Mouse (Mus musculus) retina, postnatal 7 days (tissue): ENCODE measurements around the gene Gm42878.
A peak's percentile ranks its signal among the peaks of the same experiment; 100 is the strongest.

Experiments used
- DNase-seq: peaks from one replicate; pipeline ENCODE4 v3.0.0-alpha.2; 2012; ENCODE audit warnings: low read depth, low spot score

Gm42878 gene

DNA sequence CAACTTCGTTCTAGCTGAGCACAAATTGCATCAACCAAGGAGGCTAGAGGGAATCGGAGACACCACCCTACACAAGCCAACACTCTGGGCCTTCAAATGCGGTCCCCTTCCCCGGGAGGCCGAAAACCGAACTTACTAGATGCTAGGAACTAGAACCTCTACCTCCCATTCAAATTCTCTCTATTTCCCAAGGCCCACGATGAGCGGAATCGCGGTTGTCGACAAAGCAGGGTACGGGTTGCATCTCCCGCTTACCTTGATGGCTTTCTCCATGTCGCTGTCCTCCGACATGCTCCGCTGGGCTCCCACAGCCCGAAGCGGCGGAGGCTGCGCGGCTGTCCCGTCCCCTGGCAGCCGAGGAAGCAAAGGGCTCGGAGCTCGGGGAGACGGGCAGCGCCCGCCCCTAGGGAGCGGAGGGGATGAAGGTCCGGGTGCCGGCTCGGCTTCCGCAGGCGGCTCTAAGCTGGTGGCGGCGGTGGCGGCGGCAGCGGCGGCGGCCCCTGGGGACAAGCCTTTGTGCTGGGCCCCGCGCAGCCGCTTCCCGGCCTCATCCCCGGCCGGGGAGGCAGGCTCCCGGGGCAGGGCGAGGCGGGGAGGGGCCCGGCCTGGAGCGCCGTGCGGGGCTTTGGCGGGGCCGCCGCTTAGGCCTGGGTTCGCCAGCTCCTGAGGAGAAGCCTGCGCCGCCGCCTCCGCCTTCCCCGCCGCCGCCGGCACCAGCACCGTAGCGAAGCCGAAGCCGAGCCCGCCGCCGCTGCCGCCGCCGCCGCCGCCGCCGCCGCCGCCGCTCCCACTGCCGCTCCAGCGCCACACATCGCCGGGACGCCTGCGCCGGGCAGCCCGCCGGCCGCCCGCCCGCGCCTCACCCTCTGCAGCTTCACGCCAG lies at the start of gene Gm42878, which contains the start of gene Adam1a:
Gm42878 (minus strand) TSS at position 573 of the 883 bp plus-strand sequence.
Adam1a (minus strand) TSS at position 573 of the 883 bp plus-strand sequence.
- peak; percentile 38 for DNase-seq

DNA sequence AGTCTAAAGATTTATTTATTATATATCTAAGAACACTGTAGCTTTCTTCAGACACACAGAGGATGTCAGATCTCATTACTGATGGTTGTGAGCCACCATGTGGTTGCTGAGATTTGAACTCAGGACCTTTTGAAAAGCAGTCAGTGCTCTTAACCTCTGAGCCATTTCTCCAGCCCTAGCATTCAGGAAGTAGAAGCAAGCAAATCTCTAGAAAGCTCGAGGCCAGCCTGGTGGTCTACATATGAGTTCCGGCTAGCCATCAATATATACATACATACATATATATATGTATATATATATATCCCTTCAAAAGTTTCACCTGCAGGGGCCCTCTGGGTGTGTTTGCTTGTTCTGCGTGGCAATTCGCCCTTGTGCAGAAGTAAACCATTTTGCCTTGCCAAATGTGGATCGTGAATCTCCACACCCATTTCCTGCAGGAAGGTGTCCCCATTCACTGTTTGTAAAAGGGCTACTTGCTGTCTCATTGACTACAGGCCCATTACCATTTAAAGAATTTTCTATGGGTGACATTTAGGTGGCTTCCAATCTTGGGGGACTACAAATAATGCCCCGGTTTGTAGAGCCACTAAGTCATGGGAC lies 49.5 kb upstream of the Gm42878 start:
- DNase-seq: no peak

DNA sequence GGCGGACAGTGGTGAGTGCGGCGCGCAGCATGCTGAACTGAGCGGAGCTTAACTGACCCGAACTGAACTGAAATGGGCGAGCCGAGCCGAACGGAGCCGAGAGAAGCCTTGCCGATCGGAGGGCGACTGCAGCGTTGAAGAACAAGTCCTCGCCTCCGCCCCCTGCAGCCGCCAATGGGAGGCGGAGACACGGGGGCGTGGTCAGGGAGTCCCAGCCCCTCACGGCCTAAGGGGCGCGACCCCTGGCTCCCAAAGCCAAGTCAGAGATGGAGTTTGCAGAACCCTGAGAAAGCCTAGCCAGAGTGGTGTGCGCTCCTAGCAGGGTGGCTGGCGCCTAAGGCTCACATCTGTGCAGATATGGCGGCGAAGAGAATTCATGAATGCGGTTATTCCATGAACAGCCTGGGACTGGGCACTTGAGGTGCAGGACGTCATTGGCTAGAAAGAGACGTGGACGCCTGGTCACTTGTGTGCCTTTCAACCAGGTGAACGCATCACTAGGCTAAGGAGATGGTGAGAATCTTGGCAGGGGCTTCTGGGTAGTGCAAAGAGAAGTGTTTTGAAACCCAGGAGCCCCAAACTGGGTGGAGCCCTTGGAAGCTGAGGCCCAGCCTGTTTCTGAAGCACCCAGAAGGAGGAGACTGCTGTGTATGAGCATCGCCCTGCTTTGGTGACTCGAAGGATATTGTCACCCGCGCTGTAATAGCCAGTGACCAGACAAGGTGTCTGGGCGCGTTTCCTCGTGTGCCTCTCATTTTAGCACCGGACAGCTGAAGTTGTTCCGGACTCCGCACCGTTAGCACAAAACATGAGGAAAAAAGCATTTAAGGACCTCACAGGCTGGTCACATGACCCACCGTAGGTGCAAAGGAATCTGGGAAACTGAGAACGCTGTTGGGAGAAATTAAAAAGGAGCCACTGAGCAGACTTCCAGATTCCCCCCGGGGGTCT lies 48.4 kb upstream of the Gm42878 start, which contains the start of gene Aldh2:
Aldh2 (minus strand) TSS at position 374 of the 951 bp plus-strand sequence.
- peak; percentile 46 for DNase-seq

DNA sequence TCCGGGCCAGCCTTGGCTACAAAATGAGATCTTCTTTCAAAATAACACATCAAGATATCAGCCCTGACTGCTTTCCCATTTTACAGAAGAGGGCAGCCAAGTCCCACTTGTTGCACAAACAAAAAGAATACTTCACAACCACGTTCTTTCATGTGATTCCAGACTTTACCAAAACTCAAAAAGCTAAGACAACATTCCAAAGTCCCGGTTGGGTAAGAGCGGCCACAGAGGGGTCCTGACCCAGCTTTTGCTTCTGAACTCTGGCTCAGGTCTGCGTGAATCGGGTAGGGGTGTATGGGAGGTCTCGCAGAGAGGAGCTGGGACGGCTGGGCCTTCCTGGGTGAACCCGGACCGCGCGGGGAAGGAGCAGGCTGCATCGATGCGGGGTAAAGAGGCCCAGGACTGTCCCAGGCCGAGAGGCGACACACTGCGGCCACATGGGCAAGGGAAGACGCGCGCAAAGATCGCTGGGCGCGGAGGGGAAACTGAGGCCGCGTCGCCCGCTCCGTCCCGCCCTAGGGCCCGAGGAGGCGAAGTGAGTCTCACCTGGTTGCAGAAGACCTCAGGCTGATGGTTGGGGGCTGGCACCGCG lies 47.6 kb upstream of the Gm42878 start:
- no peak for DNase-seq

- DNase-seq: no peak
Measured at GRCm38 (mm10) chr5:121592064-121592815, 47.0 kb upstream of the Gm42878 start.

DNA sequence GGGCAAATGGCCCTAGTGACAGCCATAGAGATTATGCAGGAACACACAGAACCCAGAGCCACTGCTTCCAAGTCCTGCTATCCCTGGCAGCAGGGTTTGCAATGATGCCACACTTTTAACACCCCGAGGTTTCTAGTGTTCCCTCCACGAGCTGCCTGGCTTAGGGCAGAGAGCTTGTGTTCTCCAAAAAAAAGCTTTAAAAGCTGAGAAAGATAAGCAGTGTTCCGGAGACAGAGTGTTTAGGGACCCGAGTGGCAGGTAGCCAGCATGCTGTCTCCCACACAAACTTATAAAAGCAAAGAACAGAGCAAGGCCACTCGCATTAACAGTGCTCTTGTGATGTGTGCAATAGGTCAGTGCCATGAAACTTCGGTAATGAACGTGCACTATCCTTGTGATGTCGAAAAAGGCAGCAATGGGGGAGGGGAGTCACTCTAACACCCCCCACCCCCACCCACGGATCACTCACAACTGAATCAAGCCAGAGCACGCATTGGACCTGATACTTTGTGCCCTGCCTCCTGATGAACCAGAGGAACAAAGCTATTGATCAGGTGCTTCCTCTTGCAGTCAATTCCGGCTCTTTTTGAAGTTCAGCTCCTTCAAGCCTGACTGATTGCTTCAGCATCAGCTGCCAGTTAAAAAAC lies 46.3 kb upstream of the Gm42878 start:
- no peak for DNase-seq

DNA sequence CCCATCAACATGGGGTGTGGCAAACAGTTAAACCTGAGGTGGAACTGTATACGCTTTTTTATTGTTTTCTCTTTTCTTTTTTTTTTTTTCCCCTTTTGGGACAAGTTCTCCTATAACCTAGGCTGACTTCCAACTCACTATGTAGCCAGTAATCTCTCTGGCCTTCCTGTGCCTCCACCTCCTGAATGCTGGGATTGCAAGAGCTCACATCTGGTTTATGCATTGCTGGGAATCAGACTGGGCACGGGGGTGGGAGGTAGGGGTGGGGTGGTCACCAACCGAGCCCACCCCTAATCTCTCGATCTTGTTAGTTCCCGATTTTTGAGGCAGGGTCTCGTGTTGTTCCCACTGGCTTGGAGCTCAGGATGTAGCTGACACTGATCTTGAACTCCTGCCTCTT lies 44.6 kb upstream of the Gm42878 start:
- DNase-seq: no peak

DNA sequence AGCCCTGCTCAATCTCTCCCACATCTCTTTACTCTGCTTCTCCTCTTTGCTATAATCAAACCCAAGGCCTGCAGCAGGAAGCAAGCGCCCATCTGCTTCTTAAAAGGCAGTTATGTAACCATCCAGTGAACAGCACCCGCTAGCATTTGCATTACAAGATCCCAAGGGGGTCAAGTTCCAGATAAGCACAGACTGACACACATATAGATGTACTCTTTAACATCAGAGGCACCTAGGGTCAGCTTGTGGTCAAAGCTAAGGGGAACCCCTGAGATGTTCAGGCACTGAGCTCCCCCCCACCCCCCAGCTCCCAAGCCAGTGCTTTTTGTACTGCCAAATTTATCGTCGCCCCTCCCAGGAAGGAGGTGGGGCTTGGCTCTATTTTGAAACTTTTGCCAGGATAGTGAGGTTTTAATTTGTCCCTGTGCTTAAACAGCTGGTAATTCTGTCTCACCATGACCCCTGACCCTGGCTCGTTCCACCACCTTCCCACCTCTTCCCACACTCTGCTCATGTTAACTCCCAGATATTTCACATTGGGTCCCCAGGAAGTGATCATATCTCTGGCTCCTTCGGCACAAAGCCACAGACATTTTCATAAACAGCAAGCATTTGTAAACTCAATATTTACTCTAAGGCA lies 41.2 kb upstream of the Gm42878 start:
- DNase-seq: no peak

DNA sequence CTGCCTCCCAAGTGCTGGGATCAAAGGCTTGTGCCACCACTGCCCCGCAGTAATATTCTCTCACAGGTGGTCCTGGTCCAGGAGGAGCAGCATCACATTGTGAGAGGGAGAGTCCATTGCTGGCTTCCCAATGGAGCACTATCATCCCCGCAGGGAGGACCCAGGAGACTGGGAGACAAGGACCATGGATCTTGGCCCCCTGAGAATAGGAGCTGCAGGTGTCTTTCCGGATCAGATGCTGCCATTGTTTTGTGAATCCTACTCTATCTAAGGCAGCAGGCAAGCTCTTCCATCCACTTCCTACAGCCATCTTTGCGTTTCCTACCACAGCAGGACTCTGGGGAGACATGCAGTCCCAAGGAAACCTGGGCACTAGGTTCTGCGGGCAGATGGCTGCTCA lies 40.4 kb upstream of the Gm42878 start:
- no peak for DNase-seq

- DNase-seq: no peak
Measured at GRCm38 (mm10) chr5:121585005-121585404, 39.7 kb upstream of the Gm42878 start.

- no peak for DNase-seq
Measured at GRCm38 (mm10) chr5:121583765-121584501, 38.7 kb upstream of the Gm42878 start.

GRCm38 (mm10) chr5:121581945-121582344 lies 36.7 kb upstream of the Gm42878 start:
- no peak for DNase-seq

- DNase-seq: no peak
Measured at GRCm38 (mm10) chr5:121576927-121577488, 31.7 kb upstream of the Gm42878 start.

- DNase-seq: no peak
Measured at GRCm38 (mm10) chr5:121575867-121576266, 30.6 kb upstream of the Gm42878 start.

DNA sequence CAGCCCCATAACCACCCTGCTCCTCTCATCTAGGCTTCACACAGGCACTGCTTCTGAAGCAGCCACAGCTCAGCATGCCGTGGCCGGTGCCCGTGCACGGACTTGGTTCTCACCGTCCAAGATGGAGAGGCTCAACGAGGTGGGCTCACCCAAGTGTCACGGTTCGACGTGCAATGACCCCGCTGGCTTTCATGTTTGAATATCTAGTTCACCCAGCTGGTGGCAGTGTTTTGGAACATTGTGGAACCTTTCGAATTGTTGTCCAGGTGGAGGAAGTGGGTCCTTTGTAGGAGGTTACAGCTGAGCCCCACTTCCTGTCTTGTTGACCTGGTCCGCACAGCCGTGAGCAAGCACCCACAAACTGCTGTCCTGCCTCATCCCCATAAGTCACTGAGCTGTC lies 28.9 kb upstream of the Gm42878 start:
- DNase-seq: no peak

- DNase-seq: no peak
Measured at GRCm38 (mm10) chr5:121570787-121571186, 25.5 kb upstream of the Gm42878 start.

- no peak for DNase-seq
Measured at GRCm38 (mm10) chr5:121569881-121570420, 24.7 kb upstream of the Gm42878 start.

DNA sequence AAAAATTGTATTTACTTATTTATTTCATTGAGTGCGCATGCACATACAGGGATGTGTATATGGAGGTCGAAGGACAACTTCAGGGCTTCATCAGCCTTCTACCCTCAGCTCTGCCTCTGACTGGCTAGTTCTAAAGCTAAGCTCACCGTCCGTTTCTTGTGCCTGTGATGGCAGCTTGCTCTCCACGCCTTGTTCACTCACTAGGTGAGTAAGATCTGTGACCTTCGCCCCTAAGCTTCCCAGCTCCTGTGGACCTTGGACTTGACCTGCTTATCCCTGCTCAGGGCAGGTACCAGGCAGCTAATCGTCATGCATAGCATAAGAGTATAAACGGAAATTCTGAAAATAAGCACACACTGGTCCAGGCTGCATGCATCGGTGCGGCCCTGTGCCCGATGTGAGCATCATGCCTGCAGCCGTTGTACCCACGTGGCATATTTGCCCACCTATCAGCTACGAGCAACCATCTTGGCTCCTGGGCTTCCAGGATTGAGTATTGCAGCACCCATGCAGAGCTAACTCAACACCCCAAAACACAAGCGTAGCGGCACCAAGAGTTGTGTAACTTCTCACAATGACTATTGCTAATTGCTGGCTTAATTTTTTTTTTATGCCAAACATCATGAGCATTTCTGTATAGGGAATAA lies 20.9 kb upstream of the Gm42878 start:
- no peak for DNase-seq
